In the genomic region with DNA sequence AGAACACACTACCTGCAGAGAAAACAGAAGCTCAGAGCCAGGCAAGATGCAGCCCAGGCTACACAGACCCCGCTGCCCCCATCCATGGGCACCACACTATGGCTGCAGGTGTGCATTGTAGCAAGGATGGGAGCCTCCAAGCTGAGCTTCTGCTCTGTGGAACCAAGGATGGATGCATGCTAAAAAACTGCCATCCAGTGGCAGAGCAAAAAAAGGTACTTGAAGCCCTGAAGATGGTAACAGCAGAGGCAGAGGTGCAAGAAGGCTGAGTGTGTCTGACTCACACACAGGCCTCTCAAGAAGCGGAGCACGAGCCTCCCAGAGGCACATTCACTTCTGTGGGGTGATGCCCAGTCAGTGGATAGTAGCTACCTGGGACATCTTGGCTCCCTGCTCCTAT, we compare ENCODE assay signal across 20 mouse cellular contexts.
DNase-seq lines count a peak whose midpoint lies in the region; ATAC-seq and TF ChIP-seq lines count a peak whose summit lies in the region.
"Had no signal": no experiment of that assay in that cellular context is flagged by ENCODE, and none has a peak within 500 bp of the region (broad histone marks: within the 10 kb centered on the region; RNA-seq: fewer than 3 reads in every experiment).

No protein-coding gene starts in this region.

- H3K27me3 ChIP-seq in hindbrain, embryonic 10.5 days (ENCODE audit: insufficient read depth, poor library complexity, severe bottlenecking): no peaks in the 10 kb centered on the region
- H3K27me3 ChIP-seq in hindbrain, postnatal 0 days (ENCODE audit: insufficient read depth, low read length): no peaks in the 10 kb centered on the region
- H3K27me3 ChIP-seq: embryonic facial prominence, embryonic 13.5 days; hindbrain, embryonic 13.5 days had no signal

- TF ChIP-seq POLR2A in olfactory bulb, adult 2 months (IDR thresholded peaks at IDR 0.05; ENCODE audit: insufficient read depth, low read depth, low read length): no peak

- 0 out of 2 replicates have a peak, but pooled peaks cover 5% of the 10 kb centered on the region for H3K4me1 ChIP-seq in hindbrain, embryonic 10.5 days (replicated peaks)
- H3K4me1 ChIP-seq in hindbrain, postnatal 0 days (ENCODE audit: insufficient read depth, low read length): no peaks in the 10 kb centered on the region
- peaks cover 20% of the 10 kb centered on the region for H3K4me1 ChIP-seq in olfactory bulb, adult 2 months (ENCODE audit: control insufficient read depth, insufficient read depth, low read length)

- WGBS in hindbrain, embryonic 10.5 days: 91% methylated on average over 3 of the region's 3 CpGs
- 91% methylated on average over 3 of the region's 3 CpGs for WGBS in hindbrain, postnatal 0 days
- 57% methylated on average over 3 of the region's 3 CpGs for WGBS in olfactory bulb, adult 2 months

- no peak overlapping the region for H3K9ac ChIP-seq in hindbrain, postnatal 0 days (replicated peaks; ENCODE audit: low read length)
- H3K9ac ChIP-seq: embryonic facial prominence, embryonic 13.5 days; hindbrain, embryonic 13.5 days had no signal

- no peaks in the 10 kb centered on the region for H3K36me3 ChIP-seq in hindbrain, embryonic 10.5 days
- H3K36me3 ChIP-seq in hindbrain, postnatal 0 days (ENCODE audit: insufficient read depth, low read length): no peaks in the 10 kb centered on the region; the same call in 1 of the 2 replicates
- H3K36me3 ChIP-seq: embryonic facial prominence, embryonic 13.5 days; heart, embryonic 10.5 days had no signal

- TF ChIP-seq CTCF in hindbrain, postnatal 0 days (IDR thresholded peaks at IDR 0.05; ENCODE audit: low read depth): no peak
- no peak for TF ChIP-seq CTCF in olfactory bulb, adult 2 months (IDR thresholded peaks at IDR 0.05; ENCODE audit: insufficient read depth, low read depth, low read length)

- ATAC-seq in hindbrain, postnatal 0 days: no peak
- no peak for ATAC-seq in erythroid progenitor cell, adult 5-6 weeks (replicated peaks; ENCODE audit: low FRiP score, poor library complexity, severe bottlenecking)
- ATAC-seq: forebrain, embryonic 14.5 days had no signal

- peak overlapping the region; percentile 9; the same call in 1 of the 2 replicates for H3K27ac ChIP-seq in hindbrain, embryonic 10.5 days
- H3K27ac ChIP-seq in hindbrain, postnatal 0 days: no peak overlapping the region
- H3K27ac ChIP-seq in olfactory bulb, adult 2 months (ENCODE audit: insufficient read depth, low read depth, low read length): 0 out of 2 replicates have a peak overlapping the region, but pooled peaks have one; percentile 12
- H3K27ac ChIP-seq: embryonic facial prominence, embryonic 13.5 days; heart, embryonic 10.5 days; hindbrain, embryonic 13.5 days had no signal

- no peak overlapping the region for H3K4me3 ChIP-seq in hindbrain, embryonic 10.5 days
- no peak overlapping the region for H3K4me3 ChIP-seq in hindbrain, postnatal 0 days (ENCODE audit: low read length)
- no peak overlapping the region for H3K4me3 ChIP-seq in olfactory bulb, adult 2 months (ENCODE audit: insufficient read depth, low read depth, low read length)
- H3K4me3 ChIP-seq: embryonic facial prominence, embryonic 13.5 days; heart, embryonic 10.5 days; hindbrain, embryonic 13.5 days had no signal

- no peaks in the 10 kb centered on the region for H3K9me3 ChIP-seq in hindbrain, embryonic 10.5 days
- H3K9me3 ChIP-seq in hindbrain, postnatal 0 days (ENCODE audit: low read length): no peaks in the 10 kb centered on the region
- H3K9me3 ChIP-seq: embryonic facial prominence, embryonic 13.5 days; heart, embryonic 10.5 days; hindbrain, embryonic 13.5 days had no signal

- DNase-seq in hindbrain, embryonic 10.5 days (ENCODE audit: low spot score): no peak
- DNase-seq in hindbrain, postnatal 0 days (ENCODE audit: low spot score): no peak
- DNase-seq in left cerebral cortex, postnatal 36 days (ENCODE audit: low spot score in 2 of 2): peak; percentile 22 to 36
- no peak for DNase-seq in left cerebral cortex, postnatal 14 days (ENCODE audit: low spot score in 2 of 2)
- peak; percentile 24 to 30 for DNase-seq in right cerebral cortex, adult 2 months (ENCODE audit: low spot score in 2 of 2)
- no peak for DNase-seq in right cerebral cortex, postnatal 25 days
- DNase-seq: adrenal gland, postnatal 10 days; cerebellum, adult 11-12 months; cerebellum, adult 9-10 months; cerebellum, postnatal 25 days; gastrocnemius, postnatal 10 days; heart, adult 18-20 months; heart, postnatal 10 days; heart, postnatal 4 days had no signal

- no peak overlapping the region for H3K4me2 ChIP-seq in hindbrain, postnatal 0 days (ENCODE audit: low read depth, low read length)
- H3K4me2 ChIP-seq: embryonic facial prominence, embryonic 13.5 days; hindbrain, embryonic 13.5 days had no signal

- intact Hi-C loops in left cerebral cortex, postnatal 36 days (cut with DNase I): no loop called here
- intact Hi-C loops in left cerebral cortex, postnatal 14 days (cut with DNase I): no loop called here

Comparison
In these comparisons a context has a peak if more than half of its experiments do, and no peak if none do; other contexts are left out.
1. DNase-seq: peak in left cerebral cortex, postnatal 36 days (2 of 2) and right cerebral cortex, adult 2 months (2 of 2); none in hindbrain, embryonic 10.5 days (single experiment), hindbrain, postnatal 0 days (single experiment), left cerebral cortex, postnatal 14 days (0 of 2) and right cerebral cortex, postnatal 25 days (single experiment).